Mouse (Mus musculus) liver, embryonic 14.5 days (tissue): ENCODE measurements around the gene Acot7. TPM values are rescaled to one million over a fixed set of nuclear protein-coding genes. Genes with fewer than 3 reads are reported as not detected.

Experiments
- ATAC-seq: fragments of 200-750 bp; cut with Nextera tagmentation; 2 replicates; pipeline ENCODE4 v1.8.0; 2017; ENCODE audit warnings: moderate number of reproducible peaks, mild to moderate bottlenecking, moderate library complexity; ENCODE audit not compliant: insufficient read depth
- DNase-seq, 3 experiments: peaks; one replicate each; pipeline ENCODE4 v3.0.0-alpha.2; 2012 to 2013; ENCODE audit warnings: low read depth in 3 of 3, low spot score in 3 of 3
- H3K27ac ChIP-seq: fragments of 300-500 bp; sonication (generic); 2 replicates; pipeline ENCODE4 v1.5.1; 2014; ENCODE audit warnings: moderate library complexity, mild to moderate bottlenecking, control low read depth, inconsistent platforms
- H3K27me3 ChIP-seq: fragments of 300-500 bp; sonication (generic); 2 replicates; pipeline ENCODE4 v1.6.1; 2014; ENCODE audit warnings: mild to moderate bottlenecking, low read length, moderate library complexity; ENCODE audit not compliant: control insufficient read depth, insufficient read depth
- H3K36me3 ChIP-seq: fragments of 300-500 bp; sonication (generic); replicated peaks from 2 replicates; pipeline ENCODE4 v1.6.1; 2014; ENCODE audit warnings: low read depth; ENCODE audit not compliant: control insufficient read depth, insufficient read depth
- H3K4me1 ChIP-seq, 2 experiments: fragments of 200-500 bp in 1 of 2; fragments of 300-500 bp in 1 of 2; sonication (generic) in 1 of 2; replicated peaks; 2 replicates each; pipeline ENCODE4 v1.6.1; 2012 to 2014; ENCODE audit warnings: antibody characterized with exemption in 1 of 2, inconsistent platforms in 1 of 2, low read length in 1 of 2; ENCODE audit not compliant: control insufficient read depth in 2 of 2, insufficient read depth in 2 of 2
- H3K4me2 ChIP-seq: fragments of 300-500 bp; sonication (generic); 2 replicates; pipeline ENCODE4 v1.6.1; 2014; ENCODE audit warnings: low read depth, mild to moderate bottlenecking, control low read depth, moderate library complexity
- H3K4me3 ChIP-seq, 2 experiments: fragments of 200-500 bp in 1 of 2; fragments of 300-500 bp in 1 of 2; sonication (generic) in 1 of 2; 2 replicates each; pipeline ENCODE4 v1.5.1; 2012 to 2014; ENCODE audit warnings: low read depth in 2 of 2, low read length in 2 of 2, mild to moderate bottlenecking in 2 of 2, control low read depth in 1 of 2, inconsistent platforms in 1 of 2, moderate library complexity in 1 of 2; ENCODE audit not compliant: insufficient read depth in 1 of 2
- H3K9ac ChIP-seq: fragments of 300-500 bp; sonication (generic); replicated peaks from 2 replicates; pipeline ENCODE4 v1.6.1; 2014; ENCODE audit warnings: mild to moderate bottlenecking, control low read depth, moderate library complexity
- H3K9me3 ChIP-seq: fragments of 300-500 bp; sonication (generic); 2 replicates; pipeline ENCODE4 v1.6.1; 2016; ENCODE audit warnings: low read length, mixed read lengths; ENCODE audit not compliant: control insufficient read depth
- CTCF ChIP-seq: IDR thresholded peaks from 2 replicates; pipeline ENCODE4 v1.5.1; 2016; ENCODE audit warnings: antibody characterized with exemption, low read depth, control low read depth
- EP300 ChIP-seq: IDR thresholded peaks from 2 replicates; pipeline ENCODE4 v1.6.1; 2016; ENCODE audit warnings: antibody characterized with exemption, low read depth
- WGBS: fragments of 180-500 bp; shearing (Covaris S2); extraction: QIAGEN DNeasy Blood & Tissue Kit; methylation state at CpG from one replicate; pipeline ENCODE4 v1.1.7; 2014; ENCODE audit not compliant: insufficient replicate concordance; 5-methylcytosine and 5-hydroxymethylcytosine counted together
- polyA plus RNA-seq, 2 experiments: library from polyadenylated mRNA; depleted of rRNA in 1 of 2; stranded (reverse) in 1 of 2; unstranded in 1 of 2; fragments of >200 nt; fragmentation: Nextera tagmentation in 1 of 2; extraction: Ambion mirVana in 1 of 2; gene quantifications; 2 replicates each; pipeline versions ENCODE4 v1.2.1 to v1.2.3; 2012 to 2014

Gene Acot7
- polyA plus RNA-seq, 2 experiments = 12.5 to 13.0 TPM

DNA sequence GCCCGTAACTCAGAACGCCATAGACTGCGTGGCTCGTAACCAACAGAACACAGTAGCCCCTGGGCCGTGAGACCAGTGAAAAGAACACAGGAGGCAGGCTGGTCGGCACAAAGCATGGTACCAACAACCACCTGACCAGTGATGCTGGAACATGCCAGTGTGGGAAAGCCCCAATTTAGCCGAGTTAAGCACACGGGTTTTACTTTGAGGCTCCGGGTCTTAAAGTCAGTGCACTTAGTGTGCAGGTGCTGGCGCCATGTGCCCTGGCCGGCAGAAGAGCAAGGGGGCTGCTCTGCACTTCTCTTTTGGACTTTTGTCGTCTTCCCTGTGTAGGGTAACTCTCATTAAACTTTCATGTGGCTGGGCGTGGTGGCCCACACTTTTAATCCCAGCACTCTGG lies 92.0 kb downstream of the Acot7 start:
- H3K9me3 ChIP-seq = no peaks in the 10 kb centered on the region
- ATAC-seq (no peak), DNase-seq (no peak)
- no peaks in the 10 kb centered on the region for H3K4me1 ChIP-seq
- H3K36me3 ChIP-seq = no peaks in the 10 kb centered on the region
- H3K4me3 ChIP-seq = no peak overlapping the region
- no peak overlapping the region for H3K27ac ChIP-seq
- TF ChIP-seq CTCF (no peak), EP300 (no peak)
- 73% methylated on average over 13 of the region's 13 CpGs for WGBS
- no peak overlapping the region for H3K9ac ChIP-seq
- peaks cover 22% of the 10 kb centered on the region for H3K27me3 ChIP-seq
- no peak overlapping the region for H3K4me2 ChIP-seq

GRCm38 (mm10) chr4:152270599-152270998 lies 92.7 kb downstream of the Acot7 start:
- Histone ChIP-seq H3K36me3 (no peaks in the 10 kb centered on the region), H3K27me3 (peaks cover 28% of the 10 kb centered on the region), H3K4me3 (no peak overlapping the region), H3K4me2 (no peak overlapping the region), H3K9me3 (no peaks in the 10 kb centered on the region), H3K9ac (no peak overlapping the region), H3K4me1 (no peaks in the 10 kb centered on the region), H3K27ac (no peak overlapping the region)
- DNase-seq (no peak), ATAC-seq (no peak)
- 73% methylated on average over 9 of the region's 9 CpGs for WGBS
- TF ChIP-seq EP300 (no peak), CTCF (no peak)

GRCm38 (mm10) chr4:152271334-152271733 lies 93.4 kb downstream of the Acot7 start:
- Histone ChIP-seq H3K4me1 (no peaks in the 10 kb centered on the region), H3K27me3 (peaks cover 33% of the 10 kb centered on the region), H3K9ac (no peak overlapping the region), H3K27ac (no peak overlapping the region), H3K9me3 (no peaks in the 10 kb centered on the region), H3K36me3 (no peaks in the 10 kb centered on the region), H3K4me2 (no peak overlapping the region), H3K4me3 (no peak overlapping the region)
- DNase-seq = no peak
- ATAC-seq = no peak
- 82% methylated on average over 11 of the region's 11 CpGs for WGBS
- no peak for TF ChIP-seq CTCF
- TF ChIP-seq EP300 = no peak

- DNase-seq (no peak), ATAC-seq (no peak)
- Histone ChIP-seq H3K4me1 (no peaks in the 10 kb centered on the region), H3K27ac (no peak overlapping the region), H3K36me3 (no peaks in the 10 kb centered on the region), H3K27me3 (peaks cover 33% of the 10 kb centered on the region), H3K4me3 (no peak overlapping the region), H3K4me2 (no peak overlapping the region), H3K9me3 (no peaks in the 10 kb centered on the region), H3K9ac (no peak overlapping the region)
- 67% methylated on average over 7 of the region's 7 CpGs for WGBS
- TF ChIP-seq CTCF (no peak), EP300 (no peak)
These were observed 94.1 kb downstream of the Acot7 start for GRCm38 (mm10) chr4:152272006-152272405.

DNA sequence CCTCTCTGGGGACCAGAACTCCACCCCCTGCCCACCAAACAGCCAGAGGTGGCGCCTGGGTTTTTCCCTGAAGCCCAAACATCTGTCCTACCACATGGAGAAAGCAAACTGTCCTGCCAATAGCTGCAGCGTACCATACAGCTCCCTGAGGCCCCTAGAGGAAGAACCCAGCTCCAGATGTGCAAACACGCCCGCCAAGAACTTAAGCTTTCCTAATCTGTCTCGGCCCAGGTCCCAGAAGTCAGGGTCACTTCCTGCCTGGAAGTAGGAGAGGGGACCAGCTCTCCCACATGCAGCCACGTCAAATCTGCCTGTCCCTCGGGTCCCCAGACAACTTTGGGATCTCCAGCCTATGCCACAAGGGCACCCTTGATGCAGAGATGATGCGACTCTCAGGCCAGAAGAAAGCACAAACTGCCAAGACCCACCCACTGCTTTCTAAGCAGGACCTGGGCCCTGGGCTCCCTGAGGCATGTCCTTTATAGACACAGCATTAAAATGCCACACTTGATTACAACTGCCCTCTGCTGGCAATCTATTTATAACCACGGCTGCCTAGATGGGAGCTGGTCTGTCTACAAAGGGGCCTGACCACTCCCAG lies 94.6 kb downstream of the Acot7 start:
- ATAC-seq = no peak
- Histone ChIP-seq H3K4me3 (no peak overlapping the region), H3K9me3 (no peaks in the 10 kb centered on the region), H3K27me3 (peaks cover 33% of the 10 kb centered on the region), H3K27ac (no peak overlapping the region), H3K4me2 (no peak overlapping the region), H3K4me1 (no peaks in the 10 kb centered on the region), H3K36me3 (no peaks in the 10 kb centered on the region), H3K9ac (no peak overlapping the region)
- TF ChIP-seq EP300 (no peak), CTCF (peak; percentile 14; the same call in 1 of the 2 replicates)
- whole genome bisulfite sequencing = 29% methylated on average over 9 of the region's 9 CpGs
- DNase-seq = no peak
